Mouse (Mus musculus) brown adipose tissue, adult 24 weeks (tissue): ENCODE measurements at regions not wholly inside any gene's neighbourhood (a gene's known extent, or its start where the extent isn't known, plus 50 kb on each side); places are given as distances from the start of the nearest gene placed in this dataset.

Experiments used
- H3K27ac ChIP-seq: fragments of 200-500 bp; replicated peaks from 2 replicates; pipeline ENCODE4 v1.5.1; 2012; ENCODE audit warnings: low read depth, mild to moderate bottlenecking, low read length
- H3K4me1 ChIP-seq: fragments of 200-500 bp; 2 replicates; pipeline ENCODE4 v1.6.1; 2012; ENCODE audit warnings: low read length, mixed read lengths; ENCODE audit not compliant: control insufficient read depth, insufficient read depth, insufficient read length
- H3K4me3 ChIP-seq: fragments of 200-500 bp; 2 replicates; pipeline ENCODE4 v1.5.1; 2012; ENCODE audit warnings: low read depth, mild to moderate bottlenecking, low read length, moderate library complexity; ENCODE audit not compliant: insufficient read depth

DNA sequence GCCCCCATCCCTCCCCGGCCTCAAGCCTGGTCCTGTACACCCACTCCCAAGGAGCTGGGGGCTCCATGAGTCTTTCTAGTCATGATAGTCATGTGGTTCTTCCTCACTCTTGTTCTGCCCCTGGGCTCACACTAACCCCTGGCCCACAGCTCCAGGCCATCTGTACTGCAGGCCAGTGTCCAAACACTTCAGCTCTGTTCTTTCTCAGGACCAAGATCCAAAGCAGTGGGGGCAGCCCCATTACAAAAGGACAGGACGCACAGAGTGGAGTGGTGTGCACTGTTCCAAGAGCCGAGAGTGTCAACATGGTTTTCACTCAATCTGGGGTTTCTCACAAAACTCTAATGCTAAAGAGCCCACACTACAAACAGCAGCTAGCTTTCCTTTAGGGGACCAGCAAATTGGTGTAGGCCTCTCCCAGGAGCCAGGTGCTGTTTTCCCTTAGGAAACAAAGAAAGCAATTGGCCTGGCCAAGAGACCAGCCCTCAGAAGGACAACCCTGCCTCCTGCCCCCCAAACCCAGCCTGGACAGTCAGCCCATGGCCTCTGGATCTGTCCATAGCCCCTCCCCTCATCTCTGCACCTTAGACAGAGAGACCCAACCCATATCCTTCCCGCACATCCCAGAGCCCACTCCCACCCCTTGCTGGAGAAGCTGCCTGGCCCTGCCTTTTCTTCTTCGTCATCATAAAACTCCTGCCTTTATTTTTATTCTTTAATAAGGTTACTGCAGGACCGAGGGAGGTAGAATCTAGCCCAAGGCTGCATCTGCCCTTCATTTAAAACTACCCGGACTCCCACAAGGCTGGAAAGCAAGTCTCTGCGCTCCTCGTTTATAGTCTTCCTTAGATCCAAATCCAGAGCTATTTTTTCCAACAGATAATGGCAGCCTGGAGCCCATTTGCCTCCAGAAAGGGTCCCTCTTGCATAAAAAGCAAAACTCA lies 188.2 kb upstream of the Cdh5 start:
- no peak overlapping the region for H3K4me3 ChIP-seq

GRCm38 (mm10) chr8:103913927-103914640 lies 187.3 kb upstream of the Cdh5 start:
- Histone ChIP-seq H3K4me1 (no peaks in the 10 kb centered on the region), H3K4me3 (no peak overlapping the region), H3K27ac (no peak overlapping the region)

More for the DNA sequence above, 188.2 kb upstream of the Cdh5 start:
- Histone ChIP-seq H3K4me1 (no peaks in the 10 kb centered on the region), H3K27ac (no peak overlapping the region)

GRCm38 (mm10) chr8:103919324-103919723 lies 182.1 kb upstream of the Cdh5 start:
- Histone ChIP-seq H3K27ac (no peak overlapping the region), H3K4me1 (0 out of 2 replicates have a peak, but pooled peaks cover 3% of the 10 kb centered on the region), H3K4me3 (no peak overlapping the region)

GRCm38 (mm10) chr8:103921621-103922020 lies 179.8 kb upstream of the Cdh5 start:
- Histone ChIP-seq H3K27ac (no peak overlapping the region), H3K4me1 (0 out of 2 replicates have a peak, but pooled peaks cover 3% of the 10 kb centered on the region), H3K4me3 (no peak overlapping the region)

GRCm38 (mm10) chr8:103922746-103923145 lies 178.7 kb upstream of the Cdh5 start:
- Histone ChIP-seq H3K27ac (no peak overlapping the region), H3K4me1 (peaks cover 5% of the 10 kb centered on the region; the same call in 1 of the 2 replicates), H3K4me3 (no peak overlapping the region)

DNA sequence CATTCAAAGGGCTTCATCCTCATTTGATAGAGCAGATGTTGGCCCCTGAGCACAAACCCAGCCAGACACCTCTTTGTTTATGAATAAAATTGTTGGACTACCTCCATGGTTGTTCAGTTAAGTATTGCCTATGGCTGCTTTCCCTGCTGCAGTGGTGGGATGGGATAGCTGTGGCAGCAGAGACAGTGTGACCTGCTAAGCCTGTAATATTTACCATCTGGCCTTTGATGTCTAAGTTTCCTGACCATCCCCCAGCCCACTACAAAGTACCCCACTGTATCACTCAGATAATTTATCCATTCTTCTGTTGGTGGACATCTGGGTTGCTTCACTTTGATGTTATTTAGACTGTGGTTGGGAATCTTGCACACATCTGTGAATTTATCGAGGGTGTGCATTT lies 168.7 kb upstream of the Cdh5 start:
- Histone ChIP-seq H3K4me3 (no peak overlapping the region), H3K27ac (no peak overlapping the region), H3K4me1 (no peaks in the 10 kb centered on the region)

GRCm38 (mm10) chr8:103936491-103936890 lies 164.9 kb upstream of the Cdh5 start:
- Histone ChIP-seq H3K4me1 (no peaks in the 10 kb centered on the region), H3K27ac (no peak overlapping the region)

GRCm38 (mm10) chr8:103938283-103939230 lies 162.9 kb upstream of the Cdh5 start:
- Histone ChIP-seq H3K4me1 (no peaks in the 10 kb centered on the region), H3K27ac (no peak overlapping the region), H3K4me3 (no peak overlapping the region)

More at GRCm38 (mm10) chr8:103936491-103936890, 164.9 kb upstream of the Cdh5 start:
- no peak overlapping the region for H3K4me3 ChIP-seq

- H3K4me3 ChIP-seq: no peak overlapping the region
These were observed 160.4 kb upstream of the Cdh5 start for GRCm38 (mm10) chr8:103940958-103941532.

GRCm38 (mm10) chr8:103948474-103948873 lies 153.0 kb upstream of the Cdh5 start:
- no peaks in the 10 kb centered on the region for H3K4me1 ChIP-seq
- no peak overlapping the region for H3K27ac ChIP-seq
- no peak overlapping the region for H3K4me3 ChIP-seq

More at GRCm38 (mm10) chr8:103940958-103941532, 160.4 kb upstream of the Cdh5 start:
- no peaks in the 10 kb centered on the region for H3K4me1 ChIP-seq
- H3K27ac ChIP-seq: no peak overlapping the region

GRCm38 (mm10) chr8:103950460-103950859 lies 151.0 kb upstream of the Cdh5 start:
- Histone ChIP-seq H3K4me3 (no peak overlapping the region), H3K4me1 (no peaks in the 10 kb centered on the region), H3K27ac (no peak overlapping the region)

GRCm38 (mm10) chr8:103953586-103953985 lies 147.8 kb upstream of the Cdh5 start:
- Histone ChIP-seq H3K4me1 (no peaks in the 10 kb centered on the region), H3K27ac (no peak overlapping the region), H3K4me3 (no peak overlapping the region)

DNA sequence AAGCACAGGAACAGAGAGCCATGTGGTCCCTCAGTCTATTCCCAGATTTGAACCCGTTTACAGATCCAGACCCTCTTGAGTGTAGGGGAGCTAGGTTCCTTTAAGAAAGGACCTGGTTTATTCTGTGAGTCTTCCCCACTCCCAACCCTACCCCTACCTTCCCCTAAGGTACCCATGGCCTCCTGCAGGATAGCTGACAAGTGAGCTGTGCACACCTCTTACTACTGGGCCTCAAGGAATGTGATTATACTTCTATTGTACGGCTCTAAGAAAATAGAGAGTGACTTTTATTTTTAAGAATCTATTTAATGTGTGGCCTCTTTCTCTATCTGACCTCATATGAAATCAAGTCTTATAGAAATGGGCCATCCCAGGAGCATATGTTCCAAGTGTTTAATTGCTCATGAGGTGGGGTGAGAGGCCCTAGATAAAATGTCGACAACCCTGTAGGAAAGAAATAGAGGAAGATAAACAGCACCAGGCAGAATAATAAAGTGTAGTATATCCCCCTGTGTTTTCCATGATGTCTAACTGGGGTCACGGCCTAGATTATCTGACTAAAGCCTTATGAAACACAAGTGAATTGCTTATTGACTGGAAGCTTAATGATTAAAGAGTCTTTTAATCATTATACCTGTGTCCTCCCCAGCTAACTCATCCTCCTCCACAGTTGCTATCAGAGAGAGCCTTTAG lies 145.7 kb upstream of the Cdh5 start:
- H3K4me3 ChIP-seq: no peak overlapping the region
- no peaks in the 10 kb centered on the region for H3K4me1 ChIP-seq
- H3K27ac ChIP-seq: no peak overlapping the region
